Mouse (Mus musculus) lung, postnatal 4 days (tissue): ENCODE measurements at regions not wholly inside any gene's neighbourhood (a gene's known extent, or its start where the extent isn't known, plus 50 kb on each side); places are given as distances from the start of the nearest gene placed in this dataset.
"Not testable (repeated sequence)": the region's sequence is repeated elsewhere in the genome, so short reads cannot be mapped to it uniquely, and the experiment has no call there.

Experiments used
- DNase-seq, 2 experiments: peaks; one replicate each; pipeline ENCODE4 v3.0.0; 2021

DNA sequence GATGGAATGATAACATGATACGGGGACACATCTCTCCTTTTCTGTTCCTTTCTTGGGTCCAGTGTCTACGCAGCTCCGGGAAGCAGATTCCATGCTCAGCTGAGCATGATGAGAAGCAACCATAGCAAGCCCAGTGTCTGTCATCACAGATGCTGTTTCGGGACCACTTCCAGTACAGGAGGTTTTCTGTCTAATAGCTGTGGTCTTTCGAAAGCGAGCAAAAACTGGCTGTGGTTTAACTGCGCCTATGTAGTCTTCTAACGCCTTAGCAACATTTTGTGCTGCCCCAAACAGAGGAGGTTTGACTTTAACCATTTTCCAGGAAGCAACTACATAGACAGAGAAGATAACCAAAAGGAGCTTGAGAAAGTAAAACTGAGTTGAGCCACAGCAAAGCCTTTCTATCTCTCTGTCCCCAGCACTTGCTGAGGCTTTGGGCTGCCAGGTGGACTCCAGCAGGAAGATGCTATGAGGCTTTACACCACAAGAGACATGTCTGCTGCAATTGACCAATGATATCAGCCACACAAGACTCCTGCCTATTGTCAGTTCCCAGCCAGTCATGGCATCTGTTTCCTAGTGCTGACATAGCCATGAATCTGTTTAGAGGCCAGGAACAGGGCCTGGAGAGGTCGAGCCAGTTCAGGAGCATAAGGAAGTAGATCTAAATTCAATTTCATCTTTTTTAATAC, 95.1 kb downstream of the Stard3nl start:
- not testable (repeated sequence) for DNase-seq

DNA sequence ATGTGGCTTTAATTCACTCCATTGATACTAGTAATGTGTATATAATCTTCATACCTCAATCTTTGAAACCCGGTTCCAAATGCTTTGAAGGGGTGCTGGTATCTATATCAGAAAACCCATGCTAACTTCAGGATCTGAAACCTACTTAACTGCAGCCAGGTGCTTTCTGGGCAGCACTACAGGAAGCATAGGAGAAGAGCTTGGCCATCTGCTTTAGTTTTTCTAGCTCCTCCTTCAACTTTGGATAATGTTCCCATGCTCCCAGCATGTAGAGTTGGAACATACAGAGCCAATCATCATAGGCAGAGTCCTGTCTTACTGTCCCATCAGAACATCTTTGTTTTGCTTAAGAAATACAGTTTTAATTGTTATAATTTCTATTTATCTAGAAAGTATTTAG, 99.3 kb downstream of the Stard3nl start:
- DNase-seq, result no peak

DNA sequence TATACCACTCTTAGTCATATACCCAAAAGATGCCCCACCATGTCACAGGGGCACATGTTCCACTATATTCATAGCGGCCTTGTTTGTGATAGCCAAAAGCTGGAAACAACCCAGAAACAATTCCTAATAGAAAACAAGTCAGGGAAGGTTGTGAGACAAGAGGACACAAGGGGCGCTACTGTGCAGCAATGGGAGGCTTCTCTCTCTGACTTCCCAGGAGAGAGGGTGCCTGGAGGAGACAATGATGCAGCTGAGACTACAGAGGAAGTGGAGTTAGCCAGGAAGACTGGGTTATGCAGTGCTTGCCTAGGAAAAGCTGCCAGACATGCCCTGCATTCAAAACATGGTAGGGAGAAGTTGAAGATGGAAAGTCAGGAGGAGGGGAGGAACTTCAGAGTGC, 102.6 kb downstream of the Stard3nl start:
- no peak for DNase-seq

DNA sequence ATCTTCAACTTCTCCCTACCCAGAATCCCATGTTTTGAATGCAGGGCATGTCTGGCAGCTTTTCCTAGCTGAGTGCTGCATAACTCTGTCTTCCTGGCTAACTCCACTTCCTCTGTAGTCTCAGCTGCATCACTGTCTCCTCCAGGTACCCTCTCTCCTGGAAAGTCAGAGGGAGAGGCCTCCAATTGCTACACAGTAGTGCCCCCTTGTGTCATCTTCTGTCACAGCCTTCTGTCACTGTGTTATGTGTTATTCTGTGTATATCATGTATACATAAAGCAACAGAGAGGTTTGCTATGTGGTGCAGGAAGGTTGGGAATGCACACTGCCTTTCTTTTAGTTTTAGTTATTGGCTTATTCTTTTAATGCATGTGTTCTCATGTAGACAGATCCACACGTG, 112.4 kb downstream of the Stard3nl start:
- no peak for DNase-seq

DNA sequence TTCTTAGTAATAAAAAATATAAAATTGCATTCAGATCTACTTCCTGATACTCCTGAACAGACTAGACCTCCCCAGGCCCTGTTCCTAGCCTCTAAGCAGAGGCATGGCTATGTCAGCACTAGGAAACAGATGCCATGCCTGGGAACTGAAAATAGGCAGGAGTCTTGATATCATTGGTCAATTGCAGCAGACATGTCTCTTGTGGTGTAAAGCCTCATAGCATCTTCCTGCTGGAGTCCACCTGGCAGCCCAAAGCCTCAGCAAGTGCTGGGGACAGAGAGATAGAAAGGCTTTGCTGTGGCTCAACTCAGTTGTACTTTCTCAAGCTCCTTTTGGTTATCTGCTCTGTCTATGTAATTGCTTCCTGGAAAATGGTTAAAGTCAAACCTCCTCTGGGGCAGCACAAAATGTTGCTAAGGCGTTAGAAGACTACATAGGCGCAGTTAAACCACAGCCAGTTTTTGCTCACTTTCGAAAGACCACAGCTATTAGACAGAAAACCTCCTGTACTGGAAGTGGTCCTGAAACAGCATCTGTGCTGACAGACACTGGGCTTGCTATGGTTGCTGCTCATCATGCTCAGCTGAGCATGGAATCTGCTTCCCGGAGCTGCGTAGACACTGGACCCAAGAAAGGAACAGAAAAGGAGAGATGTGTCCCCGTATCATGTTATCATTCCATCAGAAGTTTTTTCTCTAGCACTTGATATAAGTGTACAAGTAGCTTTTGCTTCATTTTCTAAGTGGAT, 122.9 kb downstream of the Stard3nl start:
- not testable (repeated sequence) for DNase-seq

DNA sequence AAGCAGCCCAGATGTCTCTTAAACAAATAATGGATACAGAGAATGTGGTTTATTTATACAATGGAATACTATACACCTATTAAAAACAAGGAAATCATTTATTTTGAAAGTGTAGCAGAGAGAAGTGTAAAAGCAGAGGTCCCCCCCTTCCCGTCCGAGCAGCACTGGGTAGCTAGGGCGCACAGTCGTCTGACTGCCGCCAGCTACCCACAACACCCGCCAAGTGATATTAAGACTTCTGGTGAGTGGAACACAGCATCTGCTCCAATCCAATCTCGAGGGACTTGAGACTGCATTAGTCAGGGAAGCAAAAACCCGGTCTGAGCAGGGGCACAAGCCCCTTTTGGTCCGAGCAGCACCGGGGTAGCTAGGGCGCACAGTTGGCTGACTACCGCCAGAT, 130.6 kb downstream of the Stard3nl start:
- DNase-seq, result not testable (repeated sequence)

DNA sequence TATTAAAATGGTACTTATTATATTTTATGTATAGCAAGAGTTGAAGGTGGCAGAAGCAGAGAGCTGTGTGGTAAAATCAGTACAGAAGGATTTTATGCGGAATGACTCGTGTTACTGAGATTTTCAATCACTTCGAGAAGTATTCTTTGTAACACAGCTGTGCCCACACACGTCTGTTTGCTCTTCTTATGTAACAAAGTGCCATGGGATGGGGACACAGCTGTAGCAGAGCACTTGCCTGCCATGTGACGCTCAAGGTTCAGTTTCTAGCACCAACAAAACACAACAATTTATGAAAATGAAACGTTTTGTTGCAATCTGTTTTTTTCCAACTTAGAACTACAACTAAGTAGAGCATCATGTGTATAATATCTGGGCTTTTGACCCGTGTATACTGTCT, 149.0 kb downstream of the Stard3nl start:
- DNase-seq, result not testable (repeated sequence)

DNA sequence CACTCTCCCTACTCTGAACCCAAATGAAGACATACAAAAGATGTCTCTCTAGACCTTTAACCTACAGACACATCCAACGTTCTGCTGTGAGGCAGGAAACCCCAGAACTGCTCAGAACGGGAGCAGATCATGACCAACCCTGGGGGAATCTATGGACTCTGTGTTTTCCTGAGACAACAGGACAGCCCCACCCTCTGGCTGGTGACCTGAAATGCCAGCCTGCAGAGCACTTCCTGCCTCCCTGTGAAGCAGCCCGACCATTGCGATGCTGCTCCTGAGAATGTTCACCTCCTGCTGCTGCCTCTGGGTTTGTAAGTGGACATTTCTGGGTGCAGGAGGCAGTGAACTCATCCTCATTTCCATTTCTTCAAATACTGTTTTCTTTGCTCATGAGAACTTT, 153.0 kb downstream of the Stard3nl start:
- DNase-seq, result not testable (repeated sequence)

DNA sequence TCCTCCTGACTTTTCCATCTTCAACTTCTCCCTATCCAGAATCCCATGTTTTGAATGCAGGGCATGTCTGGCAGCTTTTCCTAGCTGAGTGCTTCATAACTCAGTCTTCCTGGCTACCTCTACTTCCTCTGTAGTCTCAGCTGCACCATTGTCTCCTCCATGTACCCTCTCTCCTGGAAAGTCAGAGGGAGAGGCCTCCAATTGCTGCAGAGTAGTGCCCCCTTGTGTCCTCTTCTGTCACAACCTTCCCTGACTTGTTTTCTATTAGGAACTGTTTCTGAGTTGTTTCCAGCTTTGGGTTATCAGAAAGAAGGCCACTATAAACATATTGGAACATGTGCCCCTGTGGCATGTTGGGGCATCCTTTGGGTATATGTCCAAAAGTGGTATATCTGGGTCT, 159.3 kb downstream of the Stard3nl start:
- peak in 1 of 2 experiments; percentile 29 for DNase-seq

DNA sequence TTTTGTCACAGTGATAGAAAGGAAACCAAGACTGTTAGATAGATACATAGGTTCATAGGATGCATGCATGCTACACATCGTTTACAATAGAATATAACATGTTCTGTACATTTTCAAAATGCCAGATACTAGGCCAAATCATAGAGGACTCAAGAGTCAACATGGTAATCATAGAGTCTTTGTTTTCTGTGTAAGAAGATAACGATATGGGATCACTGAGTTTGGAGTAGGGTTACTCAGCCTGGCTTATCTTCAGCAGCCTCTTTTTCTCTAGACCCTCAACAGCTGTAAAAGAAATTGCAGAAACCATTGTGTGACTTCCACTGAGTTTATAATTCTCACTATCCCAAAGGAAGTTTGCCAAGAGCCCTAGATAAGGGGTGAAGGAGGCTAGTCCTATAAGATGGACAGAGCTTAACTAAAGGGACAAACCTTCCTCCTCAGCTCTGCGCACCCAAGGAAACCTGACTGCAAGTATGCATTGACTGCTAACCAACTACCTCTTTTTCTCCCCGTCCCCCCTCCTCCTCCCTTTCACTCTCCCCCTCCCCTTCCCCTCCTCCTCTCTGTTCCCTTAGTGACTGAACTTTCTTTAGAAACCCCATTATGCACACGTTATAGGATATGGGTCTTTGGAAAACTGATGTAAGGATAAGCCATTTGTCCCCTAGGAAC, 160.8 kb downstream of the Stard3nl start:
- DNase-seq, result no peak

DNA sequence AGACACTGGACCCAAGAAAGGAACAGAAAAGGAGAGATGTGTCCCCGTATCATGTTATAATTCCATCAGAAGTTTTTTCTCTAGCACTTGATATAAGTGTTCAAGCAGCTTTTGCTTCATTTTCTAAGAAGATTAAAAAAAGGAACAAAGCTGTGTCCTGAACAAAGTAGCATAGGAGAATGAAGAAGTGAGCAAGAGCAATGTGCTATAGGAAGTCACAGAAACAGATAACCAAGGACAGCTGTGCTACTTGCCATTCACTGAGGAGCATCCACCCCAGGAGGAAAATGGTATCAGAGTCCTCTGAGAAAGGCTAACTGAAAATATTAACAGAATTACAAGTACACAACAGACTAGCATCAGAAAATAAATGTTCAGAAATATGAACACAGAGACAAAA, 175.6 kb downstream of the Stard3nl start:
- not testable (repeated sequence) for DNase-seq

DNA sequence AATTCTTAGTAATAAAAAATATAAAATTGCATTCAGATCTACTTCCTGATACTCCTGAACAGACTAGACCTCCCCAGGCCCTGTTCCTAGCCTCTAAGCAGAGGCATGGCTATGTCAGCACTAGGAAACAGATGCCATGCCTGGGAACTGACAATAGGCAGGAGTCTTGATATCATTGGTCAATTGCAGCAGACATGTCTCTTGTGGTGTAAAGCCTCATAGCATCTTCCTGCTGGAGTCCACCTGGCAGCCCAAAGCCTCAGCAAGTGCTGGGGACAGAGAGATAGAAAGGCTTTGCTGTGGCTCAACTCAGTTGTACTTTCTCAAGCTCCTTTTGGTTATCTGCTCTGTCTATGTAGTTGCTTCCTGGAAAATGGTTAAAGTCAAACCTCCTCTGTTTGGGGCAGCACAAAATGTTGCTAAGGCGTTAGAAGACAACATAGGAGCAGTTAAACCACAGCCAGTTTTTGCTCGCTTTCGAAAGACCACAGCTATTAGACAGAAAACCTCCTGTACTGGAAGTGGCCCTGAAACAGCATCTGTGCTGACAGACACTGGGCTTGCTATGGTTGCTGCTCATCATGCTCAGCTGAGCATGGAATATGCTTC, 176.1 kb downstream of the Stard3nl start:
- DNase-seq, result not testable (repeated sequence)

DNA sequence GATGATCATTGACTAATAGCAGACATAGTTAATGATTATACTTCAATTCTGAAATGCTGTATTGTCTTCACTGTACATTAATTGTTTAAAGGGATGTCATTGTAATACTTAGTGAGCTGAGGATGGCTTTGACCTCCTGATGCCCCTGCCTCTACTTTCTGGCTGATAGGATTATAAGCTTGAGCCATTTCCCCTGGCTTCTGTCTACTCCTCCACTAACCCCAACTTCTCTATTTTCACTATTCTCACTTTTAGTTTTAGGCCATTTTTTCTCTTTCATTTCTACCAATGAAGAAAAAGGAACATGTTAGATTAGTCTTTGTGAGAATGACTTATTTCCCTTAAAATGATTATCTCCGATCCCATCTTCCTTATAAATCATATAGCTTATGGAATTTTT, 190.9 kb downstream of the Stard3nl start:
- DNase-seq, result no peak

DNA sequence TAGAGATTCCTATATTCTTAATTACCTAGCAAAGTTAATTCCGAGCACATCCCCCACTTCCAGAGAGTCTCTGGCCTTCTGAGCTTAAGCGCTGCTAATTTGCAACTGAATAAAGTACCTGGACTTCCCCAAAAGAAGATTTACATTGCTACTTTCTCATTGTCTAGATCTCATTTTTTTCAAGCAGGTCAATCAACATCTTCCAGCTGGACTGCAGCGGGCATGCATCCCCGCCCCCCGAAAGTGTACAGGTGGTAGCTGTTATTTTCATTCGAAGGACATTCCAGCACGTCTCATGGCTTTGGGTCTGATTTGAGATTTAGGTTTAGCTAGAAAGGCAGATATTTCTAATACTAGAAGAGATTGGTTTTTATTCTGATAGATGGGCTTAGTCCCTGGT, 193.3 kb downstream of the Stard3nl start:
- not testable (repeated sequence) for DNase-seq
